Mouse (Mus musculus) frontal cortex, postnatal 14 days (tissue): ENCODE results near the gene Polr1d.

Source experiments
- DNase-seq, 2 experiments: peaks; one replicate each; pipeline ENCODE4 v3.0.0; 2022; ENCODE audit warnings: low spot score in 2 of 2

The Polr1d gene

GRCm38 (mm10) chr5:147135089-147135446 is 58.2 kb downstream of the Polr1d start:
- DNase-seq: no peak

GRCm38 (mm10) chr5:147135994-147136393 is 59.1 kb downstream of the Polr1d start:
- no peak for DNase-seq

- DNase-seq: no peak
Observed at GRCm38 (mm10) chr5:147147340-147147739, 70.5 kb downstream of the Polr1d start.

GRCm38 (mm10) chr5:147154806-147155371 is 78.0 kb downstream of the Polr1d start:
- no peak for DNase-seq

GRCm38 (mm10) chr5:147155449-147156133 is 78.7 kb downstream of the Polr1d start:
- no peak for DNase-seq

GRCm38 (mm10) chr5:147156376-147156775 is 79.5 kb downstream of the Polr1d start:
- DNase-seq: no peak

GRCm38 (mm10) chr5:147157441-147157840 is 80.6 kb downstream of the Polr1d start:
- DNase-seq: no peak

- no peak for DNase-seq
Observed at GRCm38 (mm10) chr5:147159320-147159719, 82.5 kb downstream of the Polr1d start.

GRCm38 (mm10) chr5:147159792-147160191 is 82.9 kb downstream of the Polr1d start:
- DNase-seq: no peak
